Mouse (Mus musculus) cerebellum, adult 11 months (tissue): ENCODE data around the gene Fgf9.

Source experiments
- DNase-seq: peaks from one replicate; pipeline ENCODE4 v3.0.0; 2022

The Fgf9 gene

GRCm38 (mm10) chr14:58091321-58091720 is 21.0 kb downstream of the Fgf9 start:
- no peak for DNase-seq

- DNase-seq = peak; percentile 39
Measured at GRCm38 (mm10) chr14:58099599-58099998, 29.3 kb downstream of the Fgf9 start.

GRCm38 (mm10) chr14:58101298-58101697 is 31.0 kb downstream of the Fgf9 start:
- no peak for DNase-seq

GRCm38 (mm10) chr14:58104266-58104665 is 33.9 kb downstream of the Fgf9 start:
- no peak for DNase-seq

- no peak for DNase-seq
Measured at GRCm38 (mm10) chr14:58105596-58105995, 35.2 kb downstream of the Fgf9 start.

- no peak for DNase-seq
Measured at GRCm38 (mm10) chr14:58109601-58110000, 39.3 kb downstream of the Fgf9 start.

- no peak for DNase-seq
Measured at GRCm38 (mm10) chr14:58111562-58111961, 41.2 kb downstream of the Fgf9 start.

GRCm38 (mm10) chr14:58112341-58112740 is 42.0 kb downstream of the Fgf9 start:
- DNase-seq = peak; percentile 78

GRCm38 (mm10) chr14:58113180-58113579 is 42.8 kb downstream of the Fgf9 start:
- peak; percentile 48 for DNase-seq

- no peak for DNase-seq
Measured at GRCm38 (mm10) chr14:58114146-58114545, 43.8 kb downstream of the Fgf9 start.

GRCm38 (mm10) chr14:58124625-58125024 is 54.3 kb downstream of the Fgf9 start:
- DNase-seq = no peak

- DNase-seq = no peak
Measured at GRCm38 (mm10) chr14:58126508-58126907, 56.2 kb downstream of the Fgf9 start.

GRCm38 (mm10) chr14:58139506-58140055 is 69.2 kb downstream of the Fgf9 start:
- no peak for DNase-seq

- DNase-seq = peak; percentile 4
Measured at GRCm38 (mm10) chr14:58149637-58150470, 79.5 kb downstream of the Fgf9 start.

- no peak for DNase-seq
Measured at GRCm38 (mm10) chr14:58150471-58150855, 80.1 kb downstream of the Fgf9 start.

GRCm38 (mm10) chr14:58152110-58152509 is 81.8 kb downstream of the Fgf9 start:
- no peak for DNase-seq

- no peak for DNase-seq
Measured at GRCm38 (mm10) chr14:58153470-58154416, 83.4 kb downstream of the Fgf9 start.

GRCm38 (mm10) chr14:58160624-58161023 is 90.3 kb downstream of the Fgf9 start:
- DNase-seq = no peak
